Mouse (Mus musculus): ENCODE data around the gene Unc119b. TPM values are rescaled to one million over a fixed set of nuclear protein-coding genes. Genes with fewer than 3 reads are reported as not detected.
A peak's percentile ranks its signal among the peaks of the same experiment; 100 is the strongest.
"Not testable (repeated sequence)": the region's sequence is repeated elsewhere in the genome, so short reads cannot be mapped to it uniquely, and the experiment has no call there.

Gene Unc119b
- total RNA-seq, 2 experiments from 2014 or later, result 22.4 to 25.6 TPM

DNA sequence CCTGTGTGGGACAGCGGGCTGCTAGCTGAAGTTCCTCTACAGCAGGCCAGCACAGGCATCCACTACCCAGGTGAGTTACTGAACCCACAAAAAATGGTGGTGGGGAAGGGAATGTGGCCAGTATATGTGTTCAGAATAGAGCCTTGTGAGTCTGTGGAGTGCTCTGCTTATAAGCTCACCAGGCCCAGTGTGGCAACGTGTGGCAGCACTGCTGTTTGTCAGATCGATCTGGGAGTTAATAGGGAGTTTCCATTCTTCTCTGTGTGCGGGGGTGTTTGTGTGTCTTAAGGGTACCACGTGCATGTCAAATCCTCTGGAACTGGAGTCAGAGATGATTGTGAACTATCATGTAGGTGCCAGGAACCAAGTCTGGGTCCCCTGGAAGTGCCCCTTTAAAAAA lies 35.2 kb downstream of the Unc119b start:
- no peak for DNase-seq
- intact Hi-C loops (cut with DNase I), result no loop called here

DNA sequence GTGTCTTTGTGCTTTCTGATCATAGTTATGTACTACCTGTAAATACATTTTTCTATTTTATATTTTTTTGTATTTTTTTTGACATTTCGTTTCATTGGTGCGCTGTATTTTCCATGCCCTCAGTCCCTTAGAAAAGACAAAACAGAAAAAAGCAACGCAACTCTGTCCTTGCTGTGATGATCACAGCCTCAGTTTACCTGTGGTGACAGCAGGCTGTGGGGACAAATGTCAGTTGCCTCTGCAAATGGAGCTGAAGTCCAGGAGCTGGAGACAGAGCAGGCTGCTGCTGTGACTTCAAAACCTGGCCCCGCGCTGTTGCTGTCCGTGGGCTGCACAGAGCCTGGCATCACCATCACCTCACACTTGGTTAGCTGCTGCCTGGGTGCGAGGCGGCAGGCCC lies 36.6 kb downstream of the Unc119b start, which contains the start of gene Gm10401:
TSS of gene Gm10401 (minus strand) at position 101 of the 400 bp plus-strand sequence.
- DNase-seq, result no peak
- intact Hi-C loops (cut with DNase I), result no loop called here

DNA sequence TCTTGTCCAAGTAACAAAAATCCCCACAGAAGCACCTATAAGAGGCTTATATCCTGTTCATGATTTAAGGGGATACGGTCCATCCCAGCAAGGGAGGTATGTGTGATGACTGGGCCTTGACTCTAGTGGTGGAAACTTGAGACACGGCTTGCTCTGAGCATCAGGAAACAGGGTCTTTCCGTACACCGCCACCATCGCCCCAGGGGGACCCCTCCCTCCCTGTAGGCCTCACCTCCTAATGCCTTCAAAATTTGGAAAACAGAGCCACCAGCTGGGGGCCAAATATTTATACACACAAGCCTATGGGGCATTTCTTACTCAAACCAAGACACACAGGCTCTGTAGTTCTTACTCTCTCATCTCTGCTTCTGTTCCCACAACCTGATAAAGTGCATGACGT lies 43.0 kb downstream of the Unc119b start:
- intact Hi-C loops (cut with DNase I), result no loop called here
- DNase-seq, result no peak

DNA sequence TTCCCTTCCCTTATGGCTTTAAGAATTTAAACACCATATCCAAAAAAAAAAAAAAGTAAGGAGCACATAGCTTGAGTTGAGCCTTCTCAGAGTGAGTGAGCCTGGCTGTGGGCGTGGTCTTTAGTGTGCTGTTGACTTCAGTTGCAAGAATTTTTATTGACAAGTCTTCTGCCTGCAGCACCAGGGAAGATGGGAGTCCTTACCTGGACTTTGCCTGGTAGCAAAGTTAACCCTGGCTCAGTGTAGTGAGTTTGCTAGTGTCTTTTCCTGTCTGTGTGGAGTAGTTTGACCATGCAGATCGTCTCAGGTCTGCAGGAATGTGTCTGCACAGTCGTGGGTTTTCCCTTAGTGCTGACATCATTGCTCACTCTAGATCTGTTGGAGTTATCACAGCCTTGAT lies 43.8 kb downstream of the Unc119b start:
- no peak for DNase-seq

GRCm38 (mm10) chr5:115089592-115090268 lies 45.0 kb downstream of the Unc119b start:
- intact Hi-C loops (cut with DNase I), result no loop called here
- no peak for DNase-seq

More for the DNA sequence above, 43.8 kb downstream of the Unc119b start:
- intact Hi-C loops (cut with DNase I), result no loop called here

- no peak for DNase-seq
- intact Hi-C loops (cut with DNase I), result no loop called here
These were observed 49.1 kb downstream of the Unc119b start for GRCm38 (mm10) chr5:115085675-115086074.

GRCm38 (mm10) chr5:115083492-115083891 lies 51.3 kb downstream of the Unc119b start:
- intact Hi-C loops (cut with DNase I), result loop anchor here (2.0 kb wide), 1 partner anchor 105 kb away; no protein-coding TSS in a partner anchor
- DNase-seq, result no peak

GRCm38 (mm10) chr5:115081636-115082035 lies 53.1 kb downstream of the Unc119b start:
- intact Hi-C loops (cut with DNase I), result loop anchor here (2.0 kb wide), 1 partner anchor 103 kb away; no protein-coding TSS in a partner anchor
- no peak for DNase-seq

DNA sequence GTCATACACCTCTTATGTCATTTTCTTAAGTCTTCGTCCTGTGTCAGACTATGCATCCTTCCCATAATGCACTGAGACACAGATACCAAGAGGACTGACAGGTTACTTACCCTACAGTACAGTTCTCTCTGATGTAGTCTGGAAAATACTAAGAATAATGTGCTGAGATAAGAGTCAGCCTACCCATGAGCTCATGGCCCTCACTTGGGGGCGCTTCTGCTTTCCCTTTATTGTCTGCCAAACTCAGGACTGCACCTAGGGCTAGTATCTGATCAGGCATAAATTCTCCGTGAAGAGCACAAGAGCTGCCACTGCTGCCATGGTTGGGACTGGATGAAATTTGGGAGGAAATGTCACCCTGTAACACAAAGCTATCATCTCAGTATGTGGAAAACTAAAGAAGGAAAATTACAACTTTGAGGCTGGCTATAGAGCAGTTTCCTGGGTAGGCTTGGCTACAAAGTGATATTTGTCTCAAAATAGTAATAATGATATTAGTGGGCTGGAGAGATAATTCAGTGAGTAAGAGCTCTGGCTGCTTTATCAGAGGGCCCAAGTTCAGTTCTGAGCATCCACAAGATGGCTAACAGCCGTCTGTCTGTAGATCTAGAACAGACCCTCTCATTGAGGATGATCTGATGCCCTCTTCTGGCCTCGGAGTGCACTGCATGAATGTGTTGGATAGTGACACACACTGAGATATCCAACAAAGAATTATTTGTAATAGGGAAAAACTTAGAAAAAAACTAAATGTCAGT lies 58.5 kb downstream of the Unc119b start:
- DNase-seq, result peak; percentile 74
- intact Hi-C loops (cut with DNase I), result no loop called here

DNA sequence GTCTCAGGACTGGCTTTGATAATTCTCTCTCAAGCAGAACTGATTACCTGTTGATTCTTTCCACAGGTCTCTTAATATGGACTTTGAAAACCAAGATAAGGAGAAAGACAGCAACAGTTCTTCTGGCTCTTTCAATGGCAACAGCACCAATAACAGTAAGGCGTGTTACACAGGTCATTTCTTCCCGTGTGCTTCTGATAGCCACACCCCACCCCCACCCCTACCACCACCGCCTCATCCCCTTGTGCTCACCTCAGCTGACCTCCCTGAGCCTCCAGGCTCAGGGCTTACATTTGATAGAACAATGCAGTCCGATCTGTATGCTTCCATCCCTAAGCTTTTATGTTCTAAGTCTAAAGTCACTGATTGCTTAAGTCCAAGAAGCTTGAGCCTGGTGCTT lies 60.0 kb downstream of the Unc119b start:
- no peak for DNase-seq
- intact Hi-C loops (cut with DNase I), result no loop called here

DNA sequence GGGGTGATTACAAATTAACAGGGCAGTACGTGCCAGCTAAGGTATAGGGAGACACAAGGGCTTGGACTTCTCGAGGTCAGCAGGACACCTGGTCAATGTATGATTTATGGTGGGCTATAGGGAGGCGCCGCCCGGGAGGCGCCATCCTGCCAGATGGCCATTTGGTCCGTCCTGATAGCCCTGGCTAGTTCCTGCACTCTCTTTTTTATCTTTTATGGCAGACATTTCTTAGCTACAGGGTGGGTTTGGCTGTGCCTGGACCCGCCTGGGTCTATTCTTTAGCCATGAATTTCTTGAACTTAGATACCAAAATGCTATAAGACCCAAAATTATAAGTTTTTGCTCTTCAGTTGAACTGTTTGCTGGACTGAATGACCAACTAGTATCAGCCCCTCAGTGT lies 61.5 kb downstream of the Unc119b start:
- intact Hi-C loops (cut with DNase I); DNase-seq: not testable (repeated sequence)

Other genes starting within 250 kb of the Unc119b start
- 1 to 10 TPM; 1.2 TPM for gene Oasl2, start 238.0 kb downstream of the Unc119b start, total RNA-seq (2021)
- gene Oasl1, start 211.7 kb downstream of the Unc119b start, total RNA-seq (2021), result not detected
- gene 2210016L21Rik, start 192.8 kb downstream of the Unc119b start, total RNA-seq (2021), result 100 to 1,000 TPM; 141 to 152 TPM
- gene Hnf1a, start 163.9 kb downstream of the Unc119b start, total RNA-seq (2021), result not detected
- 100 to 1,000 TPM; 114 to 125 TPM for gene Sppl3, start 123.8 kb downstream of the Unc119b start, total RNA-seq (2021)
- gene Gm10401, start 36.7 kb downstream of the Unc119b start, total RNA-seq (2021), result not detected
- 1 to 10 TPM; 9.1 to 9.4 TPM for gene Acads, start 15.6 kb downstream of the Unc119b start, total RNA-seq (2021)
- 10 to 100 TPM; 59.5 to 79.4 TPM for gene Mlec, start 23.2 kb upstream of the Unc119b start, total RNA-seq (2021)
- 10 to 100 TPM; 67.0 to 67.2 TPM for gene Cabp1, start 59.4 kb upstream of the Unc119b start, total RNA-seq (2021)
- gene Pop5, start 100.9 kb upstream of the Unc119b start, total RNA-seq (2021), result 10 to 100 TPM; 27.4 to 31.8 TPM
- gene Rnf10, start 137.9 kb upstream of the Unc119b start, total RNA-seq (2021), result 100 to 1,000 TPM; 262 to 280 TPM
- gene Coq5, start 144.7 kb upstream of the Unc119b start, total RNA-seq (2021), result 10 to 100 TPM; 29.7 to 33.8 TPM
- 100 to 1,000 TPM; 678 to 766 TPM for gene Dynll1, start 166.0 kb upstream of the Unc119b start, total RNA-seq (2021)
- gene Srsf9, start 192.2 kb upstream of the Unc119b start, total RNA-seq (2021), result 10 to 100 TPM; 58.7 to 59.4 TPM
- gene Gatc, start 206.2 kb upstream of the Unc119b start, total RNA-seq (2021), result 10 to 100 TPM; 29.6 to 29.7 TPM
- gene Triap1, start 206.2 kb upstream of the Unc119b start, total RNA-seq (2021), result 10 to 100 TPM; 30.3 to 30.5 TPM
- 100 to 1,000 TPM; 489 to 518 TPM for gene Cox6a1, start 214.0 kb upstream of the Unc119b start, total RNA-seq (2021)